Mouse (Mus musculus) C2C12 (cell line): ENCODE data around the gene Galnt12. TPM values are rescaled to one million over a fixed set of nuclear protein-coding genes. Genes with fewer than 3 reads are reported as not detected.
"Not testable (repeated sequence)": the region's sequence is repeated elsewhere in the genome, so short reads cannot be mapped to it uniquely, and the experiment has no call there.

Experiments used
- H3K27me3 ChIP-seq: one replicate; pipeline ENCODE4 v1.6.1; 2011; ENCODE audit not compliant: control insufficient read depth, insufficient read depth, insufficient read length
- H3K36me3 ChIP-seq: one replicate; pipeline ENCODE4 v1.6.1; 2011; ENCODE audit not compliant: control insufficient read depth, insufficient read depth
- H3K4me3 ChIP-seq: one replicate; pipeline ENCODE4 v1.5.1; 2011; ENCODE audit warnings: mild to moderate bottlenecking, control low read depth; ENCODE audit not compliant: poor library complexity, insufficient read depth, severe bottlenecking
- H3K79me2 ChIP-seq: one replicate; pipeline ENCODE4 v1.6.1; 2011; ENCODE audit not compliant: control insufficient read depth, insufficient read depth
- H3K79me3 ChIP-seq: one replicate; pipeline ENCODE4 v1.6.1; 2011; ENCODE audit warnings: low read depth, control low read depth
- H3ac ChIP-seq: one replicate; pipeline ENCODE3; 2011; ENCODE audit warnings: low read depth; ENCODE audit not compliant: control insufficient read depth, insufficient read length
- CEBPB ChIP-seq: IDR thresholded peaks from one replicate; pipeline ENCODE4 v1.6.1; 2011; ENCODE audit warnings: low read depth, mild to moderate bottlenecking, control low read depth, moderate library complexity
- CTCF ChIP-seq: IDR thresholded peaks from one replicate; pipeline ENCODE4 v1.5.1; 2011; ENCODE audit not compliant: control insufficient read depth, insufficient read depth, insufficient read length
- FOSL1 ChIP-seq: IDR thresholded peaks from one replicate; pipeline ENCODE4 v1.8.0; 2011; ENCODE audit warnings: mild to moderate bottlenecking, low read length; ENCODE audit not compliant: poor library complexity, insufficient read depth, severe bottlenecking
- MAX ChIP-seq: IDR thresholded peaks from one replicate; pipeline ENCODE4 v1.6.1; 2011; ENCODE audit warnings: mild to moderate bottlenecking, control low read depth
- MYOD1 ChIP-seq: IDR thresholded peaks from one replicate; pipeline ENCODE4 v1.6.1; 2011; ENCODE audit warnings: low read depth; ENCODE audit not compliant: control insufficient read depth, insufficient read length
- MYOG ChIP-seq: IDR thresholded peaks from one replicate; pipeline ENCODE4 v1.6.1; 2011; ENCODE audit not compliant: control insufficient read depth, insufficient read length; ENCODE audit errors: extremely low read depth
- USF1 ChIP-seq: IDR thresholded peaks from one replicate; pipeline ENCODE4 v1.6.1; 2011; ENCODE audit warnings: low read depth, mild to moderate bottlenecking, control low read depth, moderate library complexity
- polyA plus RNA-seq: library from polyadenylated mRNA; unstranded; fragments of >200 nt; fragmentation: generic; extraction: Trizol; gene quantifications from one replicate; pipeline ENCODE4 v1.2.1, GENCODE M21; 2012; ENCODE audit warnings: missing spikeins

Galnt12 gene
- polyA plus RNA-seq, 1 experiment: 0.01 TPM

DNA sequence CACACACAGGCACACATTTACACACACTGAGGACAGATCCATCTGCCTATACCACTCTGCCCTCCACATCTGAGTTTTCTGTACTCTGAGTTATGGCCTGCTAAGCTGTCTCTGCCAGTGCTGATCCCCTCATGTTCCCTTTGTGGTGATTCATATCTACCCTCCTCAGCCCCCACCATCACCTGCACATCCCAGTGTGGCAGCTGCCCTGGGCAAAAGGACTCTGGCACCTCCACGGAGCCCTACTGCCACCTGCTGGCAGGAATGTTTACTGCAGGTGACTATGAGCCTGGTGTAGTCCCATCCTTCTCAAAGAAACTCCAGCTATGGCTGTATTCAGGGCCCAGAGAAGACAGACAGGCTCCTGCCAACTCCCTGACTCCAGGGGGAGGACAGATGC, 41.5 kb upstream of the Galnt12 start:
- Histone ChIP-seq H3K27me3 (no peaks in the 10 kb centered on the region), H3K4me3 (no peak overlapping the region), H3K79me2 (no peaks in the 10 kb centered on the region), H3K36me3 (no peaks in the 10 kb centered on the region), H3K79me3 (no peaks in the 10 kb centered on the region), H3ac (no peak overlapping the region)
- TF ChIP-seq CTCF (peak; percentile 26), MAX (no peak)

GRCm38 (mm10) chr4:47050642-47051381, 40.9 kb upstream of the Galnt12 start:
- no peaks in the 10 kb centered on the region for H3K36me3 ChIP-seq
- H3K27me3 ChIP-seq: no peaks in the 10 kb centered on the region
- H3ac ChIP-seq: no peak overlapping the region
- TF ChIP-seq MYOG (no peak), MAX (no peak), FOSL1 (no peak), CTCF (no peak), CEBPB (no peak), USF1 (no peak), MYOD1 (no peak)
- no peaks in the 10 kb centered on the region for H3K79me2 ChIP-seq
- H3K4me3 ChIP-seq: no peak overlapping the region
- H3K79me3 ChIP-seq: no peaks in the 10 kb centered on the region

DNA sequence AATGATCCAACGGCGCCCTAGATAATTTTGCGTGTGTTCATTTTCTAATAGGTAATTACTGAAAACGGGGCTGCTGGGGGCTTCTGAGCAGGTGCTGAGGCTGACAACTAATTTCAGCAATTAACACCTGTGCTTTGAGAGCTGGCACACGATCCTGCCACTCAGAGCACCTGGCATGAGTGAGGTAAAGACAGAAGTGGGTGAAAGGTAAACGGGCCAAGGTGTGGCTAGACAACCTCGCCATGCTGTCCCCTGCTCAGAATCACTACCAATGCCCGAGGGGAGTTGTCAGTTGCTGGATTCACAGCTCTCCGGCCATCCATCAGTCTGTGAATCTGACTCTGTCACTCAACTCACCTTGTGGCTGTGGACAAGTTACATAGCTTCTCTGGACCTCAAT, 39.8 kb upstream of the Galnt12 start:
- no peaks in the 10 kb centered on the region for H3K79me2 ChIP-seq
- H3K79me3 ChIP-seq: no peaks in the 10 kb centered on the region
- no peak overlapping the region for H3ac ChIP-seq
- TF ChIP-seq MYOD1 (no peak), CEBPB (no peak), MAX (no peak), MYOG (no peak), FOSL1 (no peak), USF1 (no peak), CTCF (no peak)
- no peaks in the 10 kb centered on the region for H3K27me3 ChIP-seq
- H3K36me3 ChIP-seq: no peaks in the 10 kb centered on the region
- H3K4me3 ChIP-seq: no peak overlapping the region

DNA sequence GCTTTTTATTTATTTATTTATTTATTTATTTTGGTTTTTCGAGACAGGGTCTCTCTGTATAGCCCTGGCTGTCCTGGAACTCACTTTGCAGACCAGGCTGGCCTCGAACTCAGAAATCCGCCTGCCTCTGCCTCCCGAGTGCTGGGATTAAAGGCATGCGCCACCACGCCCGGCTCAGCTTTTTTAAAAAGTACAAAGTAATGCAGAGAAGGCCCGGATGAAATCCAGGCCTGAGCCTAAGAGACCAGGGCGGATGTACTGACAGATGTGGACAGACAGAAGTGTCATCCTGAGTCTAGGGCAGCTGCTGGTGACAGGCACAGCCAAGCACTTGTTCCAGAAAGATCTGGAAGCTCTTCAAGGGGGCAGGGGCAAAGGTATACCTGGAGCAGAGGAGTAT, 36.5 kb upstream of the Galnt12 start:
- H3K36me3 ChIP-seq, H3K79me2 ChIP-seq, H3K27me3 ChIP-seq, H3K79me3 ChIP-seq, H3ac ChIP-seq, H3K4me3 ChIP-seq: not testable (repeated sequence)

DNA sequence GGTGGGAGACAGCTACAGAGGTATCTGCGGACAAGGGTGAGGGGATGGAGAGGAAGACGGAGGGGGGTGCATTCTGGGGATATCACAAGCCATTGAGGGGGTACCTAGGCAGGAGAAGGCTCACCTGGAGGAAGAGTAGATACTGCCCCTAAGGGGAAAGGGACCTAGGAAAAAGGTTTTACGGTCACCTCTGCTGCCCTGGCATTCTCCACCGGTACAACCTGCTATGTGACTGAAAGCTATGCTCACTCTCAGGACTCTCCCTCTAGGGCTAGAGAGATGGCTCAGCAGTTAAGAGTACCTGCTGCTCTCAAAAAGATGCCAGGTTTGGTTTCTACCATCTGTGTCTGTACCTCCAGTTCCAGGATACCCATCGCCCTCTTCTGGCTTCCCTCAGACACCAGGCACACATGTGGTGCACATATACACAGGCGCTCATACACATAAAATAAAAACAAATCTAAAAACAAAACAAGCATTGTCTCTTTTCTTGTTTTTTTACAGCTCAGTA, 36.1 kb upstream of the Galnt12 start:
- Histone ChIP-seq H3K79me2 (no peaks in the 10 kb centered on the region), H3K36me3 (no peaks in the 10 kb centered on the region), H3K79me3 (no peaks in the 10 kb centered on the region), H3ac (no peak overlapping the region), H3K4me3 (no peak overlapping the region), H3K27me3 (no peaks in the 10 kb centered on the region)
- no peak for TF ChIP-seq MYOD1
- no peak for TF ChIP-seq MAX
- TF ChIP-seq MYOG: no peak
- TF ChIP-seq FOSL1: no peak
- no peak for TF ChIP-seq USF1
- TF ChIP-seq CTCF: no peak
- TF ChIP-seq CEBPB: no peak

- Histone ChIP-seq H3K79me3 (no peaks in the 10 kb centered on the region), H3K79me2 (no peaks in the 10 kb centered on the region), H3ac (no peak within 1 kb of the TSS), H3K36me3 (no peaks in the 10 kb centered on the region), H3K27me3 (no peaks in the 10 kb centered on the region), H3K4me3 (no peak within 1 kb of the TSS)
- TF ChIP-seq FOSL1: no peak
- TF ChIP-seq CEBPB: no peak
- no peak for TF ChIP-seq CTCF
- no peak for TF ChIP-seq USF1
- TF ChIP-seq MAX: no peak
- no peak for TF ChIP-seq MYOG
- no peak for TF ChIP-seq MYOD1
Measured at GRCm38 (mm10) chr4:47056791-47057509, 34.8 kb upstream of the Galnt12 start, which contains the start of gene Anks6. Anks6 (minus strand) TSS chr4:47057427.
